Mouse (Mus musculus) MEL (cell line): ENCODE results near the gene Arrdc3. TPM values are rescaled to one million over a fixed set of nuclear protein-coding genes. Genes with fewer than 3 reads are reported as not detected.

Experiments used
- DNase-seq: peaks from one replicate; pipeline ENCODE4 v3.0.0; 2011; ENCODE audit warnings: low read depth, low spot score
- H3K27ac ChIP-seq: 2 replicates; pipeline ENCODE4 v1.5.1; 2012; ENCODE audit warnings: low read depth, mild to moderate bottlenecking, control low read depth, low read length, moderate library complexity; ENCODE audit not compliant: control insufficient read depth
- H3K27me3 ChIP-seq, 2 experiments: fragments of 150-350 bp in 1 of 2; sonication (generic) in 1 of 2; 2 replicates each; pipeline ENCODE4 v1.6.1; 2012; ENCODE audit warnings: low read length in 2 of 2, mild to moderate bottlenecking in 2 of 2, improper control_type of control experiment in 1 of 2, moderate library complexity in 1 of 2; ENCODE audit not compliant: insufficient read depth in 2 of 2, control insufficient read depth in 1 of 2
- H3K36me3 ChIP-seq, 2 experiments: 2 replicates each; pipeline ENCODE4 v1.6.1; 2012 to 2014; ENCODE audit warnings: low read length in 2 of 2, improper control_type of control experiment in 1 of 2, inconsistent platforms in 1 of 2, mild to moderate bottlenecking in 1 of 2; ENCODE audit not compliant: insufficient read depth in 2 of 2, control insufficient read depth in 1 of 2
- H3K4me1 ChIP-seq, 2 experiments: fragments of 150-350 bp in 1 of 2; sonication (generic) in 1 of 2; 2 replicates each; pipeline ENCODE4 v1.6.1; 2012; ENCODE audit warnings: low read length in 2 of 2, improper control_type of control experiment in 1 of 2, mild to moderate bottlenecking in 1 of 2; ENCODE audit not compliant: insufficient read depth in 2 of 2, control insufficient read depth in 1 of 2
- H3K4me3 ChIP-seq, 2 experiments: fragments of 150-350 bp in 1 of 2; sonication (generic) in 1 of 2; 2 replicates each; pipeline ENCODE4 v1.5.1; 2012; ENCODE audit warnings: low read depth in 2 of 2, low read length in 2 of 2, mild to moderate bottlenecking in 2 of 2, moderate library complexity in 2 of 2, control low read depth in 1 of 2, improper control_type of control experiment in 1 of 2; ENCODE audit not compliant: control insufficient read depth in 1 of 2, insufficient read depth in 1 of 2
- H3K79me2 ChIP-seq: 2 replicates; pipeline ENCODE4 v1.6.1; 2012; ENCODE audit warnings: mild to moderate bottlenecking, low read length, moderate library complexity; ENCODE audit not compliant: control insufficient read depth, poor library complexity, insufficient read depth
- H3K9ac ChIP-seq: 2 replicates; pipeline ENCODE4 v1.6.1; 2012; ENCODE audit warnings: low read depth, mild to moderate bottlenecking, control low read depth, low read length, moderate library complexity; ENCODE audit not compliant: control insufficient read depth, poor library complexity, severe bottlenecking
- H3K9me3 ChIP-seq: fragments of 150-350 bp; sonication (generic); replicated peaks from 2 replicates; pipeline ENCODE4 v1.6.1; 2012; ENCODE audit warnings: mild to moderate bottlenecking, low read length, improper control_type of control experiment, moderate library complexity; ENCODE audit not compliant: insufficient read depth
- CHD1 ChIP-seq: IDR thresholded peaks from 2 replicates; pipeline ENCODE4 v1.6.1; 2012; ENCODE audit warnings: low read depth, mild to moderate bottlenecking, inconsistent platforms, low read length, improper control_type of control experiment
- EP300 ChIP-seq, 2 experiments: IDR thresholded peaks; 2 replicates each; pipeline ENCODE4 v1.6.1; 2011; ENCODE audit warnings: improper control_type of control experiment in 2 of 2, low read length in 2 of 2, low read depth in 1 of 2, mild to moderate bottlenecking in 1 of 2
- GATA1 ChIP-seq: IDR thresholded peaks from 2 replicates; pipeline ENCODE4 v1.6.1; 2011; ENCODE audit warnings: low read depth, low read length, improper control_type of control experiment
- KAT2A ChIP-seq: conservative IDR thresholded peaks from 2 replicates; pipeline ENCODE4 v1.6.1; 2012; ENCODE audit warnings: low read depth, low read length, improper control_type of control experiment, inconsistent platforms
- MAFK ChIP-seq: IDR thresholded peaks from 2 replicates; pipeline ENCODE4 v1.6.1; 2011; ENCODE audit warnings: low read depth, mild to moderate bottlenecking, low read length, improper control_type of control experiment, borderline replicate concordance
- RAD21 ChIP-seq: IDR thresholded peaks from 2 replicates; pipeline ENCODE4 v1.6.1; 2011; ENCODE audit warnings: mild to moderate bottlenecking, low read depth, low read length, improper control_type of control experiment
- RCOR1 ChIP-seq: IDR thresholded peaks from 2 replicates; pipeline ENCODE4 v1.6.1; 2012; ENCODE audit warnings: low read depth, mild to moderate bottlenecking, inconsistent platforms, low read length, improper control_type of control experiment
- SIN3A ChIP-seq: IDR thresholded peaks from 2 replicates; pipeline ENCODE4 v1.6.1; 2012; ENCODE audit warnings: low read length, improper control_type of control experiment, inconsistent platforms
- TBP ChIP-seq: IDR thresholded peaks from 2 replicates; pipeline ENCODE4 v1.8.0; 2011; ENCODE audit warnings: low read depth, low read length, improper control_type of control experiment
- USF1 ChIP-seq: IDR thresholded peaks from 2 replicates; pipeline ENCODE4 v1.6.1; 2014; ENCODE audit warnings: low read depth, mild to moderate bottlenecking, inconsistent platforms, low read length, improper control_type of control experiment, moderate library complexity
- USF2 ChIP-seq, 2 experiments: IDR thresholded peaks; 2 replicates each; pipeline ENCODE4 v1.6.1; 2011 to 2012; ENCODE audit warnings: improper control_type of control experiment in 2 of 2, low read length in 2 of 2, borderline replicate concordance in 1 of 2, inconsistent platforms in 1 of 2, low read depth in 1 of 2, mild to moderate bottlenecking in 1 of 2; ENCODE audit not compliant: insufficient read depth in 1 of 2
- ZMIZ1 ChIP-seq: IDR thresholded peaks from 2 replicates; pipeline ENCODE4 v1.6.1; 2012; ENCODE audit warnings: low read depth, mild to moderate bottlenecking, inconsistent platforms, low read length, improper control_type of control experiment, moderate library complexity
- ZNF384 ChIP-seq: IDR thresholded peaks from 2 replicates; pipeline ENCODE4 v1.6.1; 2012; ENCODE audit warnings: low read depth, mild to moderate bottlenecking, inconsistent platforms, low read length, improper control_type of control experiment
- polyA plus RNA-seq, 2 experiments: library from polyadenylated mRNA; stranded (reverse) in 1 of 2; unstranded in 1 of 2; fragments of >175 nt in 1 of 2; fragments of >200 nt in 1 of 2; gene quantifications; 2 replicates each; pipeline versions ENCODE4 v1.2.1 to v1.2.4; 2012; ENCODE audit warnings: low replicate concordance in 2 of 2, low read depth in 1 of 2; ENCODE audit not compliant: insufficient read length in 2 of 2, insufficient read depth in 1 of 2, missing spikeins in 1 of 2
- total RNA-seq: library from RNA; depleted of rRNA; stranded (reverse); fragments of 300-350 nt; gene quantifications from 2 replicates; pipeline ENCODE4 v1.2.3, GENCODE M21; 2012

The Arrdc3 gene
- total and polyA plus RNA-seq, 3 experiments, result 1.5 to 3.5 TPM; not detected in 1

GRCm38 (mm10) chr13:80920939-80921338, 37.8 kb downstream of the Arrdc3 start:
- Histone ChIP-seq H3K27me3 (no peaks in the 10 kb centered on the region), H3K9me3 (no peaks in the 10 kb centered on the region), H3K36me3 (peaks cover 0 to 4% of the 10 kb centered on the region in 2 experiments; a peak in 2 of 4 replicates), H3K4me3 (no peak overlapping the region; a peak in 1 of 4 replicates), H3K27ac (no peak overlapping the region), H3K9ac (no peak overlapping the region), H3K79me2 (no peaks in the 10 kb centered on the region), H3K4me1 (peaks cover 0 to 7% of the 10 kb centered on the region in 2 experiments; a peak in 1 of 4 replicates)
- no peak for DNase-seq
- peak; percentile 48; the same call in 1 of the 2 replicates for TF ChIP-seq RCOR1
- no peak for TF ChIP-seq USF2 (IDR thresholded peaks at IDR 0.05; ENCODE audit: borderline replicate concordance in 1 of 2, insufficient read depth in 1 of 2, low read depth in 1 of 2, low read length in 2 of 2)
- peak; percentile 71 for TF ChIP-seq GATA1
- 0 out of 2 replicates have a peak, but pooled peaks have one; percentile 23 for TF ChIP-seq ZNF384

- Histone ChIP-seq H3K4me1 (peaks cover 0 to 7% of the 10 kb centered on the region in 2 experiments; a peak in 1 of 4 replicates), H3K36me3 (peaks cover 0 to 4% of the 10 kb centered on the region in 2 experiments; a peak in 2 of 4 replicates), H3K27me3 (no peaks in the 10 kb centered on the region), H3K9ac (no peak overlapping the region), H3K4me3 (no peak overlapping the region), H3K9me3 (no peaks in the 10 kb centered on the region), H3K79me2 (no peaks in the 10 kb centered on the region), H3K27ac (no peak overlapping the region)
- TF ChIP-seq TBP (no peak), KAT2A (no peak), USF1 (no peak), RAD21 (no peak), CHD1 (no peak), EP300 (IDR thresholded peaks at IDR 0.05; ENCODE audit: low read depth in 1 of 2, low read length in 2 of 2) (no peak), ZMIZ1 (no peak), MAFK (no peak), SIN3A (no peak)
- no peak for DNase-seq
Observed at GRCm38 (mm10) chr13:80921593-80922327, 38.6 kb downstream of the Arrdc3 start.
